Mouse (Mus musculus) ES-E14 (cell line): ENCODE measurements around the gene Asf1b.

Source experiments
- HCFC1 ChIP-seq: IDR thresholded peaks from 2 replicates; pipeline ENCODE4 v1.6.1; 2012; ENCODE audit warnings: low read length, inconsistent platforms, borderline replicate concordance; ENCODE audit not compliant: insufficient read depth
- MAFK ChIP-seq: IDR thresholded peaks from 2 replicates; pipeline ENCODE4 v1.6.1; 2014; ENCODE audit warnings: mild to moderate bottlenecking, low read depth, low read length, inconsistent platforms; ENCODE audit not compliant: insufficient read depth
- ZNF384 ChIP-seq: IDR thresholded peaks from 2 replicates; pipeline ENCODE4 v1.6.1; 2012; ENCODE audit warnings: low read depth, low read length, inconsistent platforms

GRCm38 (mm10) chr8:84002957-84003611 lies 47.8 kb downstream of the Asf1b start:
- TF ChIP-seq HCFC1: no peak
- TF ChIP-seq MAFK: no peak
- no peak for TF ChIP-seq ZNF384
